Mouse (Mus musculus): Measurements from ENCODE around the gene Plekhm2.

The Plekhm2 gene

GRCm38 (mm10) chr4:141660884-141661283, 3.8 kb downstream of the Plekhm2 start:
- DNase-seq (ENCODE audit: low spot score): no peak

- no peak for DNase-seq (ENCODE audit: low spot score)
These were observed 5.0 kb downstream of the Plekhm2 start for GRCm38 (mm10) chr4:141659739-141660138.

DNA sequence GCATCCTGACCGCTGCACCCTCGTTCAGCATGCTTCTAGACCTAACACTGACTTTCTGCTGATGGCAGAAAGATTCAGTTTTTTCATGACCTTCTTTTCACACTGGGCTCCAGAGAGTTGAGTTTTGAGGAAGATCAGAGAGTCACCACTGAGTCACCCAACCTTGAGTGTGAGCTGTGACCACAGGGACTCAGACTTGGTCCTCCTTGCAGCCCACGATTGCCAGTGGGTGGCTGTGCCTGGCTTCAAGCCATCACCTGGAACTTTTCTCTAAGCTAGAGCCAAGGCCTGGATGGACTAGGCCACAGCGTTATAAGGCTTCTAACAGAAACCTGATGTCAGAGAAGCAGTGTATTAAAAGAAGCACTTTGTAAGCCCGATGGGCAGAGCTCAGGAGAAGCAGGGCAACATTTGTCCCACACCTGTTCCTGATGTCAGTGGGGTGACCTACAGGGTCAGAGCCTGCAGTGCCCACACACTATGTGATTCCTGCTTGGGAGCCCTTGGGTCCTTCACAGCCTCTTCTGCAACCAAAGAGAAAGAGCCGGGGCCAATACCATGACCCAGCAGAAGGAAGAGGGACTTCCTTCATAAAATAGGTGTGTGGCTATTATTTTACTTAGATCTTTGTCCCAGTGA, 5.7 kb downstream of the Plekhm2 start:
- DNase-seq (ENCODE audit: low spot score): no peak

GRCm38 (mm10) chr4:141656932-141657331, 7.8 kb downstream of the Plekhm2 start:
- no peak for DNase-seq (ENCODE audit: low spot score)

DNA sequence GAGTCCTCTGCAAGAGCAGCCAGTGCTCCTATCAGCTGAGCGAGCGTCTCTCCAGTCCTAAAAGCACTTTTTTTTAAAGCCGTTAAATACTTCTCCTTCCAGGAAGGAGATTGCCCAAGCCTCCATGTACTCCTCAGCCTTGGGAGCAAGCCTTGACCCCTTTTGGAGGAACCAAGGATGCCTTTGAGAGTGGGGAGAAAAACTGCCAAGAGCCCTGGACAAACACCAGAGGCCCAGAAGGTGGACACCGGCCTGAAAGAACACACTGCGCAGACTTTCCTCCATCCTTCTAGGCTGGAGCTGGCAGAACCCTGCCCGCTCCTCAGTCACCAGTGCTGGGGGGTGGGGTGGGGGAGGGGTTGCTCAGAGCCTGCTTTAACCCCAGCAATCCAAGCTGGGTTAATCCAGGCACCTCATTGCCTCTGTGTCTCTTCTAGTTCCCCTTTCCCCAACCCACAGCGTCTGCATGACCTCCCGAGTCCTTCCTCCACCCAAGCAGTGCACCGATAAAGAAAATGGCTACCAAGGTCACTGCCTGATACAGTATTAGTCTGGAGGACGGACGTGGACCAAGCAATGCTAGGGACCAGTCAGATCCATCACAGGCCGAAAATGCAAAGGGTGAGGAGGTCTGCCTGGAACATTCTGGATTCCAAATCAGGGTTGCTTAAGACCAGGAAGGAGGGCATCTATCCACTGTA, 8.6 kb downstream of the Plekhm2 start:
- no peak for DNase-seq (ENCODE audit: low spot score)

DNA sequence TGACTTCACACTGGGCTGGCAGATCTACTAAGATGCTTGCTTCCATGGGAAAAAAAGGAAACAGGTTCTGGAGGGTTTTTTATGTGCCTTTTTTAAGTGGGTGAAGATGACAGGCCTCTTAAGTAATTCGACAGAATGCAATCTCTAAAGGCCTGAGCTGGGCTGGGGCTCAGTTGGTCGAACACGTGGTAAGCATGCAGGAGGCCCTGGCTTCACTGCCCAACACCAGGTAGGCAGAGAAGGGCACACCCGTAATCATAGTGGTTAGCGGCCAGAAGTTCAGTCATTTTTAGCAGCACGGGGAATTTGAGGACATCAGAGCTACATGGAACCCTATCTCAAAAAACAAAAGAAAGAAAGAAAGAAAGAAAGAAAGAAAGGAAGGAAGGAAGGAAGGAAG, 10.2 kb downstream of the Plekhm2 start:
- no peak for DNase-seq (ENCODE audit: low spot score)

GRCm38 (mm10) chr4:141653813-141654212, 10.9 kb downstream of the Plekhm2 start:
- DNase-seq (ENCODE audit: low spot score): no peak

DNA sequence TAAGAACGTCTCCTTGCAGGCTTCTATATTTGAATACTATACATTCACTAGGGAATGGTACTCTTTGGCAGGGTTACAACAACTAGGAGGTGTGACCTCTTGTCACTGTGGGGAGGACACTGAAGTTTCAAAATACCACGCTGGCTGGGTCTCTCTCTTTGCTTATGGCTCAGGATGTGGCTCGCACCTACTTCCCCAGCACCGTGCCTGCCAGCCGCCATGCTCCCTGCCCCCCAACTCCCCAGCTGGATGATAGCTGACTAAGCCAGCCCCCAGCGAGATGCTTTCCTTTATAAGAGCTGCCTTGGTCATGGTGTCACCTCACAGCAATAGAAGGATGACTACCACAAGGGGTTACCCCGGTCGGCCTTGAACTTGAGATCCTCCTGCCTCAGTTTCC, 11.7 kb downstream of the Plekhm2 start:
- no peak for DNase-seq (ENCODE audit: low spot score)

DNA sequence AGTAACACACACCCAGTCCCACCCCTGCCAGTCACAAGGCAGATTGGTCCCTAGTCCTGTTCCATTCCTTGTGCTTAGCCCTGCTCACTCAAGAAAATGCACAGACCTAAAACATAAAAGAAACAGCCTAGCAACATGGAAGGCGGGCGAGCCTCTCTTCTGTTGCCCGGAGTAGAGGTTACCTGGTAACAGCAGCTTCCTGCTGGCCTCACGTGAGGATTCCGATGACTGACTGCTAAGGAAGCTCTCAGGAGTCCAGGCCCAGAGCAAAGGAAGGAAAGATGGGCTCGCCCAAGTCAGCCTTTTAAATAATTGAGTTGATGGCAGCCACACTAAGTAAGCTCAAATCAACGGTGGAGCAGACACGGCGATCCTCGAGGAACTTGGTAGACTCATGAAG, 12.8 kb downstream of the Plekhm2 start:
- DNase-seq (ENCODE audit: low spot score): no peak

- DNase-seq (ENCODE audit: low spot score): no peak
These were observed 13.4 kb downstream of the Plekhm2 start for GRCm38 (mm10) chr4:141651286-141651685.

GRCm38 (mm10) chr4:141649244-141649643, 15.5 kb downstream of the Plekhm2 start:
- DNase-seq (ENCODE audit: low spot score): no peak

GRCm38 (mm10) chr4:141648262-141648661, 16.4 kb downstream of the Plekhm2 start:
- no peak for DNase-seq (ENCODE audit: low spot score)

DNA sequence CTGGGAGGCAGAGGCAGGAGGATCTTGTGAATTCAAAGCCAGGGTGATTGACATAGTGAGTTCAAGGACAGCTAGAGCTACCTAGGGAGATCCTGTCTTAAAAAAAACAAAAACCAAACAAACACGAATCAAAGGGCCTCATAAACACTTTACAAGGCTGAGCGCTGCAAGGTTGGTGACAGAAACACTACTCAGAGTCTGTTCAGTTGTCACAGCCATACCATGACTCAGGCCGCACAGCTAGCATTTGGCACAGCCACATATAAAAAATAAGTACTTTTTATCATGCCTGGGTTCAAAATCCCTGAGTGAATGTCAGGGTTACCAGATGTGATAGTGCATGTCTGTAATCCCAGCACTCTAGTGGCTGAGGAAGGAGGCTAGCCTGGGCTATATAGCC, 17.5 kb downstream of the Plekhm2 start:
- DNase-seq (ENCODE audit: low spot score): no peak

GRCm38 (mm10) chr4:141645988-141646387, 18.7 kb downstream of the Plekhm2 start:
- no peak for DNase-seq (ENCODE audit: low spot score)

DNA sequence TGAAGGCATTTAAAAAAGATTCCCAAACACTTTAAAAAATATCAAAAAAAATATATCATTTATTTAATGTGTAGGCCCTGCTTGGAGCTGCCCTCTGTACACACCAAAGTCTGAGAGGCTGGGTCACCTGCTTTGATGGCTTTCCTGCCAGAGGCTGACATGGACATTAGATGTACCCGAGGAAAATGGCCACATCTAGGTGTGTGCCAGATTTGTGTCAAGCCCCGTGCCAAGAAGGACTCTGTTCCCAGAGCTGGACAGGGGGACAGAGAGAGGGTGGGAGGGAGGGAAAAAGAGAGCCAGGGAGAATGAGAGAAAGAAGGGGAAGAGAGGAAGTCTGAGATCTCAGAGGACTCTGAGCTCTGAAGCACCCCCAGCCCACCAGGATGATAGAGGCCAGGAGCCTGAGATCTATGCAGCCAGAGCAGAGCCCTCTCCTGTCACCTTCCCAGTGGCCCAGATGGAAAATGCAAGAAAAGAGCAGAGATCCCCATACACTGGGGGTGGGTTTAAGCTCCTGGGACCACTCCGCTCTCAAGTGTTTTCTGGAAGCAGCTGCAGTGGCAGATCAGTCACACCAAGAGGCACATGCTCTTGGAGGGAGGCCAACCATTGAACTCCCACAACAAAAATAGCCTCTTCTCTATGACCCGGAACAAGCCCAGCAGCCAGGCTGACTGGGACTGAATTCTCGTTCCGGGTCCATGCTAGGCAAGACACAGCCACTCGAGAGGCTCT, 21.4 kb downstream of the Plekhm2 start:
- DNase-seq (ENCODE audit: low spot score): peak; percentile 73

DNA sequence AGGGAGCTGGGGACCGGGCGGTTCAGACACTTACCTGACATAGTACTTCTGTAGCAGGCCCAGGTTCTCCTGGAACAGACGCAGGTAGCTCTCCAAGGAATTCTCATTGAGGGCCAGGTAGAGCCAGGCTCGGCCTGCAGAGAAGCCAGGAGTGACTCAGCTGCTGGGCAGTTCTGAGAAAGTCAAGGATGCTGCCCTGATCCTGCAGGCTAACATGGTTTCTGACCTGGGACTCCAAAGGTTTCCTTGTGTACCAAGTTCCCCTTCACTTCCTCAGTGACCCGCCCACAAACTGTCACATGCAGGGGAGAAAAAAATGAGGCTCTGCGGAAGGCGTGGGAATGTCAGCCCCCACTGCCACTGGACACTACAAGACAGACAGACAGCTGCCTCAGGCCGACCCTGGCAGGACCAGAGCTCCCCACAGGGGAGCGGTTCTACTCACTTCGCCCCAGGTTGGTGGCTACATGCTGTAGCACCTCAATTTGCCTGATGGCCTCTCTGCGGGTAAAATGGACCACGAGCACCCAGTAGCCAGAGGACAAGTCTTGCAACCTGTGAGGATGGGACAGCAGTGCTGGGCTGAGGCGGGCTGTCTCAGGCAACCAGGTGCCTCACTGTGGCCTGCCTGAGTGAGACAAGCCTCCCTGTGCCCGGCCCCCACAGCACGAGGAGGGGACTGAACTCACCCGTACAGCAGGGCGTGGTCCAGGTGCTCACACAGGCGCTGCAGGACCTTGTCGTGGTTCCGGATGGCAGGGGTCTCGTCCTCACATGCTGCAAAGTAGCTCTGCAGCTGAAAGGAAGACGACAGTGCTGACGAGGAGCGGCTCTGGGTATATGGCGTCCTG, 22.5 kb downstream of the Plekhm2 start:
- no peak for DNase-seq (ENCODE audit: low spot score)

DNA sequence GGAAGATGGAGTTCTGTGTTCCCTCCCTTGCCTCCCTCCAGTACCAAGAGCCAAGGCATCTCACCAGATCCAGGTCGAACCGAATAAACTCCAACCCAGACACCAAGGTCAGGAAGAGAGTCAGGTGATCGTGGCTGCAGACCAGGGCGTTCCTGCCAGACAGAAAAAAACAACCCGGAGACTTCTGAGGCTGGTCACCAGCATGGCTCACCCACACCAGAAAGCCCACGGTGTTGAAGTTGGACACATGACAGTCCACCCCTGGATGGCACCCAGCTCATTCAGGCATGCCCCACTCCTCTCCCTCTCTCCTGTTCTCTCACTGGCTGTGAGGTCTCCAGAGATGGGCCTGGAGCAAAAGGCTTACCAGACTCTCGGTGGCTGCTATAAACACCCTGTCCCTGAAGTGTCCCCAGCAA, 23.3 kb downstream of the Plekhm2 start:
- no peak for DNase-seq (ENCODE audit: low spot score)

- DNase-seq (ENCODE audit: low spot score): no peak
These were observed 25.2 kb downstream of the Plekhm2 start for GRCm38 (mm10) chr4:141639474-141639873.

DNA sequence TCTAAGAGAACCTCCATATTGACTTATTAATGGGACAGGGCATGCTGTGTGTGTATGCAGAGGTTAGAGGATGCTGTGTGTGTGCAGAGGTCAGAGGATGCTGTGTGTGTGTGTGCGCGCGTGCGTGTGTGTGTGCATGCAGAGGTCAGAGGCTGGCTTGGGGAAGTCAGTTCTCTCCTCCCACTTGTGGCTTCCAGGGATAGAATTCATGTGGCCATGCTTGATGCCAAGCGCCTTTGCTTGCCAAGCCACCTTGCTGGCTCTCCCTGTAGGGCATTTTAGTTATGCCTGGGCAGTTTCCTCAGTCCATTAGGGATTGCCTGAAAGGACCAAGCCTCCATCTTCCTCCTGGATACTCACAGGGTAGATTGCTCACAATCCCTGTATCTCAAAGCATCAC, 28.0 kb downstream of the Plekhm2 start:
- no peak for DNase-seq (ENCODE audit: low spot score)

GRCm38 (mm10) chr4:141635991-141636390, 28.7 kb downstream of the Plekhm2 start:
- no peak for DNase-seq (ENCODE audit: low spot score)

DNA sequence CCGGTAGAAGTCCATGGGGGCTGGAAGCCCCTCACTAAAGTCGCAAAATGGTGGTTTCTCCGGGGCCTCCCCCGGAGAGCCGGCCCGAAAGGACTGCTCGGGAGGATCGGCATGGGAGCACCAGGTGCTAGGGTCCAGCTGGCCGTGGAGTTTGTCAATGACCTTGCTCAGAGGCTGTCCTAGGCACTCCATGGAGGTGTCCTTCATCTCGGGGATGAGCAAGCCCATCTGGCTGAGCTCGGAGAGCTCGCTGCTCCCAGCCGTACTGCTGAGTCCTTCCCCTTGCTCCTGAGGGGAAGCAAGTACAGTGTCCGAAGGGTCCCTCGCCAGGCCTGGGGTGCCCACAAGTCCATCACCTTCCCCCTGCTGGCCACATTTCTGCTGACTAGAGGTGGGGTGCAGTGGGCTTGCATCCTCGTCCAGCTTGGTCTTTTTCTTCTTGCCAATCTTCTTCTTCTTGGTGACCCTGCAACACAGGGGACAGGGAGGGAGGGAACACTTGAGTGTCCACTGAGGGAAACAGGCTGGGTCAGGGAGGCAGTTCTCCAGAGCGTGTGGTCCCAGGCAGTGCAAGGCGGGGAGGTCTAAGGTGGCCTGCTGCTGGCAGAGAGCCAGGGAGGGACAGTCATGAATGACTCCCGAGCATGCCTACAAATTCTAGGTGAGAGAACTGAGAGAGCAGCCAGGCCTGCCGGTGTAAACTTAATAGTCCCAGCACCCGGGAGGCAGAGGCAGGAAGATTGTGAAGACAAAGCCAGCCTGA, 32.4 kb downstream of the Plekhm2 start:
- DNase-seq (ENCODE audit: low spot score): no peak

DNA sequence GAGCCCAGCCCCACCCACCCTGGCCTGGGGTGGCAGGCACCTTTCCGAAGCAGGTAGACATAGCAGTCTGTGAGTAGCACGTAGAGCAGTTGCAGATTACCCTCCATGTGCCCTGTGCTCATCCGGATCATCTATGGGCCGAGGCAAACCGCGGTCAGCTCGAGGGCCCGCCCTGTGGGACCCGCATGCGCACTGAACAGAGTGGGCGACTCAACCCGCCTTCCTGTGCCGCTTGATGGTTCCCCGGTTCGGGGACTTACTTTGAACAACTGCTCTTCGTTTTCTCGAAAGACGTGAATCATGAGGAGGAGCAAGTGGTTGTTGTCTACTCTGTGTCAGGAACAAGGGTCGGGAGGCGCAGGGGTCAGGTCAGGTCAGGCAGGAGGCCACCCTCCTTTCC, 33.4 kb downstream of the Plekhm2 start:
- no peak for DNase-seq (ENCODE audit: low spot score)
